Mouse (Mus musculus) cortical plate, adult 2 months (tissue): Measurements from ENCODE around the gene Cog3.

Source experiments
- CTCF ChIP-seq: fragments of 200-500 bp; IDR thresholded peaks from 2 replicates; pipeline ENCODE4 v1.5.1; 2011; ENCODE audit warnings: mild to moderate bottlenecking, control low read depth, low read length; ENCODE audit not compliant: insufficient read depth; ENCODE audit errors: extremely low read depth
- POLR2A ChIP-seq: fragments of 200-500 bp; IDR thresholded peaks from 2 replicates; pipeline ENCODE4 v1.6.1; 2011; ENCODE audit warnings: mild to moderate bottlenecking, low read length, control low read depth; ENCODE audit not compliant: insufficient read depth; ENCODE audit errors: extremely low read depth

- TF ChIP-seq POLR2A (no peak), CTCF (no peak)
These were observed 78.0 kb downstream of the Cog3 start for GRCm38 (mm10) chr14:75676316-75676715.
